Mouse (Mus musculus) forebrain, embryonic 12.5 days (tissue): ENCODE measurements around the gene Chdh. TPM values are rescaled to one million over a fixed set of nuclear protein-coding genes. Genes with fewer than 3 reads are reported as not detected.

Experiments used
- ATAC-seq: fragments of 200-750 bp; cut with Nextera tagmentation; 2 replicates; pipeline ENCODE4 v1.8.0; 2017; ENCODE audit warnings: moderate TSS enrichment; ENCODE audit not compliant: low FRiP score
- H3K27ac ChIP-seq: fragments of 300-500 bp; sonication (generic); 2 replicates; pipeline ENCODE4 v1.5.1; 2016; ENCODE audit warnings: mild to moderate bottlenecking
- H3K27me3 ChIP-seq: fragments of 300-500 bp; sonication (generic); 2 replicates; pipeline ENCODE4 v1.6.1; 2016; ENCODE audit warnings: mild to moderate bottlenecking
- H3K36me3 ChIP-seq: fragments of 300-500 bp; sonication (generic); replicated peaks from 2 replicates; pipeline ENCODE4 v1.6.1; 2016; ENCODE audit warnings: mild to moderate bottlenecking
- H3K4me1 ChIP-seq: fragments of 300-500 bp; sonication (generic); 2 replicates; pipeline ENCODE4 v1.6.1; 2016
- H3K4me2 ChIP-seq: fragments of 300-500 bp; sonication (generic); 2 replicates; pipeline ENCODE4 v1.6.1; 2016; ENCODE audit warnings: mild to moderate bottlenecking, moderate library complexity
- H3K4me3 ChIP-seq: fragments of 300-500 bp; sonication (generic); replicated peaks from 2 replicates; pipeline ENCODE4 v1.5.1; 2016; ENCODE audit warnings: mild to moderate bottlenecking
- H3K9ac ChIP-seq: fragments of 300-500 bp; sonication (generic); 2 replicates; pipeline ENCODE4 v1.6.1; 2016; ENCODE audit warnings: mild to moderate bottlenecking
- H3K9me3 ChIP-seq: fragments of 300-500 bp; sonication (generic); 2 replicates; pipeline ENCODE4 v1.6.1; 2016
- WGBS: fragments of 180-500 bp; shearing (Covaris S2); methylation state at CpG from one replicate; pipeline ENCODE4 v1.1.7; 2016; 5-methylcytosine and 5-hydroxymethylcytosine counted together
- polyA plus RNA-seq: library from polyadenylated mRNA; unstranded; fragments of >200 nt; fragmentation: Nextera tagmentation; extraction: Ambion mirVana; gene quantifications from 2 replicates; pipeline ENCODE4 v1.2.1, GENCODE M21; 2016

Gene Chdh
- polyA plus RNA-seq, 1 experiment from 2014 or later = 0.04 TPM

DNA sequence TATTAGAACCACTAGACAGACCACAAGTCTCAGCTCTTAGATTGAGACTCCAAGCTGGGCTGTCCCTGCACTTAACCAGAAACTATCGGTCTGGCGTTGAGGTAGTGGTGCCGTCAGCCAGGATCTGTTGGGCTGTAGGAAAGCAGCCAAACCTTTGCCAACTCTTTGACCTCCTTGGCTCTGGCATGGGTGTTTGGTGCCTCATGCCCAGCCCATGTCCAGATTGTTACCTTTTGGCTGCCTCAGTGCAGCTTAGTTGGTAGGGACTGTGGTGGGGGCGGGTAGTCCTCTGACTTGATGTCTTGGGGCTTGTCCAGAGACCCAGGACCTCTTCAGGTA, 9.6 kb downstream of the Chdh start:
- Histone ChIP-seq H3K27ac (no peak overlapping the region), H3K9me3 (no peaks in the 10 kb centered on the region), H3K36me3 (no peaks in the 10 kb centered on the region), H3K4me2 (no peak overlapping the region), H3K4me1 (no peaks in the 10 kb centered on the region; the same call in 1 of the 2 replicates), H3K27me3 (no peaks in the 10 kb centered on the region), H3K9ac (no peak overlapping the region), H3K4me3 (no peak overlapping the region)
- 92% methylated on average over 4 of the region's 4 CpGs for WGBS
- no peak for ATAC-seq

DNA sequence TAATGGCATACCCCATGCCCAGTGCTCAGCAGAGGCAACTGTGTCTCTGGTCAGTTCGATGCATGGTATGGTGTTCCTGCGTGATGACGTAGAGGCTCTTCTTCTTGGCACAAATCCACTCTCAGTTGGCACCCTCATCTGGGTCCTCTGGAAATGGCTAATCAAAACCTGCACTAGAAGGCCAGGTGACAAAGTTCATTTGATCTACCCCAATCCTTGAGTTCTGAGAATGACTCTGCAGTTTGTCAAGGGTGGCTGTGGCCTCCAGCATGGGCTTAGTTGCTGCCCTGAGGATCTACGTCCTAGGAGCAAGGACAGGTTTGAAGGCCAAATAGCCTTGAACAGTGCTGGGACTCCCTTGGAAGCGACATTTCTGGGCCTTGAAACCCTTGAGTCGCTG, 10.0 kb downstream of the Chdh start:
- Histone ChIP-seq H3K9me3 (no peaks in the 10 kb centered on the region), H3K4me1 (no peaks in the 10 kb centered on the region; the same call in 1 of the 2 replicates), H3K4me3 (no peak overlapping the region), H3K27ac (no peak overlapping the region), H3K4me2 (no peak overlapping the region), H3K36me3 (no peaks in the 10 kb centered on the region), H3K9ac (no peak overlapping the region), H3K27me3 (no peaks in the 10 kb centered on the region)
- ATAC-seq = no peak
- 92% methylated on average over 6 of the region's 6 CpGs for WGBS

DNA sequence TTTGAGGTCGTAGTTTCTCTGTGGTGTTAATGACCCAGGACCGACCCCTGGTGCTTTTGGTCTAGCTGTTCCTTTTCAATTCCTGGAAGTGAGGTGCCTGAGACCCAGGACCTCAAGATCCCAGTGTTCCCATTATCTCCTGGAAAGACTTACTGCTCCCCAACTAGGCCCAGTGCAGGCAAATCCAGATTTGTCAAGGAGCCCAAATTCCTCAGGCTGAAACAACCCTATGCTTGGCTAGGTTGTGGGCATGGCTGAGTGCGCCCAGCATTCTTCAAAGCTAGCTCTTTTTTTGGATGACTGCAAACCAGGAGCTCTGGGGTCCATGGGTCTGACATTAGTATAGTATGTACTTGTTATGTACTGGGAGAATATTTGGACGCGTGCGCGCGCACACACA, 10.6 kb downstream of the Chdh start:
- H3K9me3 ChIP-seq = no peaks in the 10 kb centered on the region
- H3K4me2 ChIP-seq = no peak overlapping the region
- H3K9ac ChIP-seq = no peak overlapping the region
- ATAC-seq = no peak
- no peaks in the 10 kb centered on the region for H3K36me3 ChIP-seq
- no peak overlapping the region for H3K4me3 ChIP-seq
- H3K27ac ChIP-seq = no peak overlapping the region
- no peaks in the 10 kb centered on the region; the same call in 1 of the 2 replicates for H3K4me1 ChIP-seq
- H3K27me3 ChIP-seq = no peaks in the 10 kb centered on the region
- 93% methylated on average over 8 of the region's 8 CpGs for WGBS

DNA sequence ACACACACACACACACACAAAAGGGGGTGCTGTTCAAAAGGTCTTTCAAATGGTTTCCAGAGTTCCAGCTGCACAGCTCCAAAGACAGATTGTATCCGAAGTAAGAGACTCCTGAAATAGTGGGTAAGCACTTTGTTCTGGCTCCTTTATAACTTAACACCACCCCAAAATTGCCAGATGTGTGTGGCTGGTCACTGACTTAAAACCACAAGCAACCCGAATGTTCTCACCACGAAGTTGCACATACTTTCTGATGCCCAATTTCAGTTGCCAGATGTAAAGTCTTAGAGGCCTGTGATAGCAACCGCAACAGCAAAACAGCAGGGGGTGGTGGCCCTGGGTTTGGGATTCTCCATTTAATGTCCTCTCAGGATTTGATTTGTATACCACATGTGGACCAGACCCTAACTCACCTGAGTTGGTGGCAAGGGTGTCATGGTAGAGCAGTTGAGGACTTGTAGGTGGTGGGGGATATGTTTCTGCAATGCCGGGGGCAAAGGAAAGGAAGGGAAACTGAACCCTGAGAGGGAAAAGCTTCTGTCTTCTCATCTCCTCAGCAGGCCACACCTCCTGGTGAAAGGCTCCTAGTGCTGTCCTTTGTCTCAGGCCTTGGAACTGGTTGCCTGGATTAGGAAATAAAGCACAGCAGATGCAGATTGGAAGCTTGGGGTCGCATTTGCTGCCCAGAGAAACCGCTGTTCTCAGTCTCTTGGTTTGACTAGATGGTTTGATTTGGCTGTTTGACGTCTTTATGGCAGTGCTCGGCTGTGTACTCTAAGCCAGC, 11.2 kb downstream of the Chdh start:
- H3K4me1 ChIP-seq = no peaks in the 10 kb centered on the region; the same call in 1 of the 2 replicates
- ATAC-seq = no peak
- 43% methylated on average over 9 of the region's 9 CpGs for WGBS

DNA sequence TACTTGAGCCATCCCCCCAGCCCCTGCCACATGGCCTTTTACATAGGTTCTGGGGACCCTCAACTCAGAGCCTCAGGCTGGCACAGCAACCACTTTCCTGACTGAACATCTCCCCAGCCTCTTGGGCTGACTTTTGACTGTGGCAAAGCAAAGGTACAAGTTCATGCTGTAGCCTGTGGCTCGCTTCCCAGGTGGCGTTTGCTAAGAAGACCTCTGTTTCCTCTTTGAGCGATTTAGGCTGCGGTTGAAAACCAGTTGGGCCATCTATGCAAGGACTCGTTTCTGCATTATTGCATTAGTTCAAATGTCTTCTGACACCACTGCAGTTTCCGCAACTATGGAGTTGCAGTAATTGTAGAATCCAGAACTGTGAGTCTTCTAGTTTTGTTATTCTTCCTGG, 13.6 kb downstream of the Chdh start:
- no peak for ATAC-seq
- Histone ChIP-seq H3K9ac (no peak overlapping the region), H3K4me3 (no peak overlapping the region), H3K4me1 (no peaks in the 10 kb centered on the region; the same call in 1 of the 2 replicates), H3K4me2 (no peak overlapping the region), H3K27me3 (no peaks in the 10 kb centered on the region), H3K36me3 (no peaks in the 10 kb centered on the region), H3K27ac (no peak overlapping the region), H3K9me3 (no peaks in the 10 kb centered on the region)
- 94% methylated on average over 6 of the region's 6 CpGs for WGBS

More for the DNA sequence above, 11.2 kb downstream of the Chdh start:
- Histone ChIP-seq H3K27me3 (no peaks in the 10 kb centered on the region), H3K27ac (no peak overlapping the region), H3K4me2 (no peak overlapping the region), H3K4me3 (no peak overlapping the region), H3K36me3 (no peaks in the 10 kb centered on the region), H3K9ac (no peak overlapping the region), H3K9me3 (no peaks in the 10 kb centered on the region)

DNA sequence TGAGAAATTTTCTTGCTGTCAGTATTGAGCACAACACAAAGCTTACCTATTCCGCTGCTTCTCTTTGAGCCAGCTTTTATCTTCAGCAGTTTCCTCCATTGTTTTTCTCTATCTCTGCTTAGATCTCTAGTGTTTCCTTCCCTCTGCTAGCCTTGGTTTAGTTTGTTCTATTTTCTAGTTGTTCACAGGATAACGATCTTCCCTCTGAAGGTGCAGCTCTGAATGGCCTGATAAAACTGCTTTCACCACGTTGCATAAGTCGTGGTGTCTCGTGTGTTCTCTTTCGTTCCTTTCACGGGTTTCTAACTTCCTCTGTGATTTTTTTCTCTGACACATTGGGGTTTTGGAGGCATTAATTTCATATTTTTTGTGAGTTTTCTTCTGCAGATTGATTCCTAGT, 15.6 kb downstream of the Chdh start:
- no peaks in the 10 kb centered on the region for H3K9me3 ChIP-seq
- no peaks in the 10 kb centered on the region for H3K27me3 ChIP-seq
- no peaks in the 10 kb centered on the region for H3K36me3 ChIP-seq
- 54% methylated on average over 7 of the region's 7 CpGs for WGBS
- H3K4me2 ChIP-seq = no peak overlapping the region
- no peak overlapping the region for H3K4me3 ChIP-seq
- ATAC-seq = no peak
- H3K4me1 ChIP-seq = no peaks in the 10 kb centered on the region; the same call in 1 of the 2 replicates
- H3K27ac ChIP-seq = no peak overlapping the region
- H3K9ac ChIP-seq = no peak overlapping the region

DNA sequence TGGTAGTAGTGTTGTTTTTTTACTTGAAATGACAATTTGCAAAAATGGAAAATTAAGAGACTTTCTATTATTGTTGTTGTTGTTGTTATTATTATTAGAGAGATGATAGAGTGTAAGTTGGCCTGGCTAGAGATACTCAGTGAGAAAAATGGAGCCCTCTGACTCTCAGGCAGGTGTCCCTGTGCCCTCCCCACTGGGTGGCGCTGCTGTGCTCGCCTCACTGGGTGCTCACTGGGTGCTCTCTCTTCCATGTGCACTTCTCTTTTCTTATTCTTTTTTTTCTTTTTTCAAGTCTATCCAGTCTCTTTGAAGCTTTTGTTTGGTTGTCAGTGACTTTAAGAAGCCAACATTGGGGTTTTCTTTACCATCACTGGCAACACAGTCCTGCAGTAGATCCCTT, 18.6 kb downstream of the Chdh start:
- WGBS = 60% methylated on average over 2 of the region's 2 CpGs
- H3K9ac ChIP-seq = no peak overlapping the region
- H3K4me2 ChIP-seq = no peak overlapping the region
- no peaks in the 10 kb centered on the region for H3K4me1 ChIP-seq
- H3K9me3 ChIP-seq = no peaks in the 10 kb centered on the region
- H3K36me3 ChIP-seq = no peaks in the 10 kb centered on the region
- H3K27ac ChIP-seq = no peak overlapping the region
- no peak for ATAC-seq
- no peak overlapping the region for H3K4me3 ChIP-seq
- H3K27me3 ChIP-seq = no peaks in the 10 kb centered on the region

DNA sequence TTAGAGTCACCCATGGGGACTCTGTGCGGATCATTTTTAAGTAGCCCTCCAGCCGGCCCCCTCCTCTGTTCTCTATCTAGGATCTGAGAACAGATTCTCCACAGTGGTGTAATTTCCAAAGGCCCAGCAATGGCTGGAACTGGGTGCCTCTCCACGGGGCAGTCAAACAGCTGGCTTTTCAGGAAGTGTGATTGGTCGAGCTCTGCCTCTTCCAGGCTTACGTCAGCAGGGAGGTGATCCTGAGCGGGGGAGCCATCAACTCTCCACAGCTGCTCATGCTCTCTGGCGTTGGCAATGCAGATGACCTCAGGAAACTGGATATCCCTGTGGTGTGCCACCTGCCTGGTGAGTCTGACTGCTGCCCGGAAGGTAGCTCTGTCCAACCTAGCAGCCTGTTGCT, 24.6 kb downstream of the Chdh start:
- Histone ChIP-seq H3K36me3 (no peaks in the 10 kb centered on the region), H3K27me3 (no peaks in the 10 kb centered on the region), H3K4me1 (no peaks in the 10 kb centered on the region), H3K9me3 (no peaks in the 10 kb centered on the region), H3K9ac (no peak overlapping the region), H3K27ac (no peak overlapping the region), H3K4me3 (no peak overlapping the region), H3K4me2 (no peak overlapping the region)
- WGBS = 78% methylated on average over 8 of the region's 8 CpGs
- no peak for ATAC-seq

DNA sequence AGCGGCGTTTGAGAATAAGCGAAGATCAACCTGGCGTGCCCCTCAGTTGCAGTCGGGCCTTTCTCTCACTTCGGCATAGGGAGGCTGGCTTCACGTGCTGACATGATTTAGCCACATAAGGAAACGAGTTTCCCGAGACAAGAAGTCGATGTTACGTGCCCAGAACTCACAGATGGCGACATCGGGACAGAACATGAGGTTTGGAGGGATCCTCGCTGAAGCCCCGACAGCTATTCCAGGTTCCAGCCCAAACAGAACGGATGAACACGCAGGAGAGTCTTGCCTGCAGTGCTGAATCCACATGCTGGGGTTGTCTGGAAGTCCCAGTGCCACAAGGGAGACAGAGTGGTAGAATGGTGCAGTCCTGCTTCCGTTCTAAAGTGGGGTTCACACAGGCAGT, 29.6 kb downstream of the Chdh start:
- H3K4me3 ChIP-seq = no peak overlapping the region
- H3K27ac ChIP-seq = no peak overlapping the region
- no peaks in the 10 kb centered on the region for H3K9me3 ChIP-seq
- H3K36me3 ChIP-seq = no peaks in the 10 kb centered on the region
- H3K9ac ChIP-seq = no peak overlapping the region
- H3K4me2 ChIP-seq = no peak overlapping the region
- H3K4me1 ChIP-seq = no peaks in the 10 kb centered on the region
- 90% methylated on average over 18 of the region's 18 CpGs for WGBS
- no peaks in the 10 kb centered on the region for H3K27me3 ChIP-seq
- no peak for ATAC-seq

DNA sequence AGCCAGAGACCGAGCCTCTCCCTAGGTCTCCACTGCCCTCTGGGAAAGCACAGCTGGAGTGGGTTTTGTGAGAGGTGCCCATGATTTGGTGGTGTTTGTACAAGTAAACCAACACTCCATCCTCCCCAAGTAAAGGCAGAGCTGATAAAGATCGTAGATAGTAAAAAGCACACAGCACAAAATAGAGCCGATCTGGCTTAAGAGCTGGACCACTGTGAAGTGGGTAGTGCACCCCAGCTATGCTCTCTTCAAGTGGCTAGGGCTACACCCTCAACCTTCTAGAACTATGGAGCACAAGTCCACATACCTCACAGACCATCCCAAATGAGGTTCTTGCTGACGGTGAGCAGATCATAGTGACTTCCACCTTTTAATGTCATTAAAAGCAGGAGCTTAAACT, 30.6 kb downstream of the Chdh start:
- Histone ChIP-seq H3K27me3 (no peaks in the 10 kb centered on the region), H3K36me3 (no peaks in the 10 kb centered on the region), H3K4me2 (no peak overlapping the region), H3K9me3 (no peaks in the 10 kb centered on the region), H3K4me3 (no peak overlapping the region), H3K27ac (no peak overlapping the region), H3K4me1 (no peaks in the 10 kb centered on the region), H3K9ac (no peak overlapping the region)
- WGBS = 81% methylated on average over 4 of the region's 4 CpGs
- ATAC-seq = no peak

DNA sequence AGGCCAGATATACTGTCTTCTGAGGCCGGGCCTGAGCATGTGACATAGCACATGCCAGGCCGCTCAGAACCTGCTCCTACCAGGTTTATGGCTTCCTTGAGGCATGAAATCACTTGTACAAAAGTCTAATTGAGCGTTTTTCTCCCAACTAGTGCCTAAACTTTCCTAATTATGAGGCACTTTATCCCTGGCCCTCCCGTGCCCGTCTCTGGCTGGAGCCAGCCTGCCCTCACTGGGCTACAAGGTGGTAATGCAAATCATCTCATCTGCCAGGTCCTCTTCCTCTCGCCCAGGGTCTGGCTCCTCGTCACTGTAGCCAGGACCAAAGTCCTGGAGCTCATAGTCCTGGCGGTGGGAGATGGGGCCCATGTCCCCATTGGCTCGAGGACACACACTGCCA, 33.0 kb downstream of the Chdh start:
- Histone ChIP-seq H3K27ac (no peak overlapping the region), H3K9me3 (no peaks in the 10 kb centered on the region), H3K4me1 (no peaks in the 10 kb centered on the region), H3K36me3 (no peaks in the 10 kb centered on the region), H3K27me3 (no peaks in the 10 kb centered on the region), H3K4me2 (no peak overlapping the region), H3K9ac (no peak overlapping the region), H3K4me3 (no peak overlapping the region)
- 84% methylated on average over 9 of the region's 9 CpGs for WGBS
- no peak for ATAC-seq

DNA sequence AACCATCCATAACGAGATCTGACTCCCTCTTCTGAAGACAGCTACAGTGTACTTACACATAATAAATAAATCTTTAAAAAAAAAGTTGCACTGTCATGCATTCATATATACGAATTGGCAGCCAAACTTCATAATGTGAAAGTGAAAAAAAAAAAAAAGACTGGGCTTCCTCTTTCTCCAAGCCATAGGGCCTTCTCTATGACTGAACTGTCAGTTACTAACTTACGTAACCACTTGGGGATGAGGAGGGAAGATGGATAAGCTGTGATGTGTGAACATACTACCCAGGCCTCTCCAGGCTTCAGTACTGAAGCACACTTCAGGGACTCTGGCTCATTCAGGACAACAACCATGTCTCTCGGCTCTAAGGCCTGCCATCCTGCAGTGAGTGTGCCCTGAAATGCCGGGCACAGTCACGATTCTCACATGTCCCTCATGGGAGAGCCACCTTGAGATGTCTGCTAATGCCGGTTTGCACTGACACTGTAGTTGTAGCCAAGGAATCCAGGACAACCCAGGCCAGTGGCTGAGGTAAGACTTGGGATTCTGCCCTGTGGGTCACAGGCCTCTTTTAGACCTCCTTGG, 34.6 kb downstream of the Chdh start:
- Histone ChIP-seq H3K4me3 (no peak overlapping the region), H3K4me1 (no peaks in the 10 kb centered on the region), H3K27ac (no peak overlapping the region), H3K27me3 (no peaks in the 10 kb centered on the region), H3K36me3 (no peaks in the 10 kb centered on the region), H3K9ac (no peak overlapping the region), H3K4me2 (no peak overlapping the region), H3K9me3 (no peaks in the 10 kb centered on the region)
- ATAC-seq = no peak
- 88% methylated on average over 7 of the region's 7 CpGs for WGBS

DNA sequence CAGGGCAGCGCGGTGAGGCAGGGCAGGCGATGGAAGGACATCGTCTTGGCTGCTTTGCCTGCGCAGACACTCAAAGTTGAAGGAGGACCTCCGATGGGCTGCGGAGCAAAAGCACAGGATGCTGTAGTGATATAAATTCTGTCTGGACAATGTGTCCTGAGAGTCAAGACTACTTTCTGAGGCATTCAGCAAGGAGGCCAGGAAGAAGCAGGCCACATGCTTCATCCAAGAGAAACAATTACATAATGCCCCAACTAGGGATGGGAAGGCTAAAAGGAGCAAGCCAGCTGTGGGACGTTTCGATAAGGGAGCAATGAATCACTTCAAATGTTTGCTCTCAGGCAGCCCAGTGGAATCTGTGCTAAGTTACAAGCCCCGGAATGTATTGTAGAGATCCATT, 36.4 kb downstream of the Chdh start:
- no peak overlapping the region for H3K4me2 ChIP-seq
- no peak overlapping the region for H3K27ac ChIP-seq
- no peaks in the 10 kb centered on the region for H3K27me3 ChIP-seq
- H3K9me3 ChIP-seq = no peaks in the 10 kb centered on the region
- no peaks in the 10 kb centered on the region for H3K4me1 ChIP-seq
- no peak overlapping the region for H3K4me3 ChIP-seq
- ATAC-seq = no peak
- H3K36me3 ChIP-seq = no peaks in the 10 kb centered on the region
- 93% methylated on average over 10 of the region's 10 CpGs for WGBS
- no peak overlapping the region for H3K9ac ChIP-seq
